Mouse (Mus musculus) heart, adult 2 months (tissue): ENCODE results near the gene Atp5h.

Source experiments
- CTCF ChIP-seq: fragments of 200-600 bp; IDR thresholded peaks from 2 replicates; pipeline ENCODE4 v1.8.1; 2022; ENCODE audit warnings: antibody characterized with exemption, mild to moderate bottlenecking, moderate library complexity
- POLR2A ChIP-seq: fragments of 200-500 bp; IDR thresholded peaks from 2 replicates; pipeline ENCODE4 v1.6.1; 2011; ENCODE audit warnings: mild to moderate bottlenecking, low read depth, low read length, control low read depth; ENCODE audit not compliant: insufficient read depth

GRCm38 (mm10) chr11:115448998-115449397 is 29.2 kb upstream of the Atp5h start:
- TF ChIP-seq CTCF (no peak), POLR2A (no peak)
